Mouse (Mus musculus) layer of hippocampus, postnatal 10 days (tissue): Measurements from ENCODE around the gene Gm10142. TPM values are rescaled to one million over a fixed set of nuclear protein-coding genes. Genes with fewer than 3 reads are reported as not detected.
"Not testable (repeated sequence)": the region's sequence is repeated elsewhere in the genome, so short reads cannot be mapped to it uniquely, and the experiment has no call there.

ENCODE experiments used
- DNase-seq, 2 experiments: peaks; one replicate each; pipeline ENCODE4 v3.0.0; 2021; ENCODE audit warnings: low spot score in 2 of 2
- total RNA-seq, 2 experiments: library from RNA; stranded (reverse); gene quantifications; 2 replicates each; pipeline ENCODE4 v1.2.3; 2021

Gene Gm10142
- total RNA-seq, 2 experiments from 2014 or later, result not detected

DNA sequence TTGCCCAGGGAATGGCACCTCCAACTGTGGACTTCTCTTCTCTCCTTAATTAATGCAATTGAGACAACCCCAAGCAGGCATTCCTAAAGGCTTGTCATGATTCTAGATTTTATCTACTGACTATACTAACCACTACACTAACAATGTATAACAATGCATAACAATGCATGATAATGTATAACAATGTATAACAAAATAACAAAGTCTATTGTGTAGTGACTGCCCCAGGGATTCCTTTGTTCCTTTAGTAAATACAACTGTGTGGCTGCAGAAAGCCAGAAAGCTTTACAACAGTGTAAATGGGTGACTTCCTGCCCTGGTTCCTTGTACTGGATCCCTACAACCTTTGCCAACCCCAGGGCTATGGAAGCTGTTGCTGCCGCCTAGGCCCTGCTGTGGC is 20.3 kb downstream of the Gm10142 start:
- no peak for DNase-seq

DNA sequence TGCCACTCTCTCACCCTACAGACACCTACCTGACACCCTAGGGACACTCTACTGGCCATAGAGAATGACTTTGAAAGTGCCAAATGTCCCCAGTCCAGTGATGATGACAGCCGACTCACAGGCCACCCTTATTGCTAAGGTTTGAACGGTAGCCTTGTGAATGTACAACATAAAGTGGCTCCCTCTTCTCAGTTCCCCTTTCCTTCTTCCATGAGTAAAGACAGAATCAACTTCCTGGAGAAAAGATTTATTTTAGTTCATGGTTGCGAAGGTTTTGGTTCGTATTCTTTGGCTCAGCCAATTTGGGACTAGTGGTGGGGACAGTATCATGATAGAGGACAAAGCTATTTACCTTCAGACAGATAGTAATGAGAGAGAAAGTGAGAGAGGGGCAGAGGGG is 23.3 kb downstream of the Gm10142 start:
- no peak for DNase-seq

DNA sequence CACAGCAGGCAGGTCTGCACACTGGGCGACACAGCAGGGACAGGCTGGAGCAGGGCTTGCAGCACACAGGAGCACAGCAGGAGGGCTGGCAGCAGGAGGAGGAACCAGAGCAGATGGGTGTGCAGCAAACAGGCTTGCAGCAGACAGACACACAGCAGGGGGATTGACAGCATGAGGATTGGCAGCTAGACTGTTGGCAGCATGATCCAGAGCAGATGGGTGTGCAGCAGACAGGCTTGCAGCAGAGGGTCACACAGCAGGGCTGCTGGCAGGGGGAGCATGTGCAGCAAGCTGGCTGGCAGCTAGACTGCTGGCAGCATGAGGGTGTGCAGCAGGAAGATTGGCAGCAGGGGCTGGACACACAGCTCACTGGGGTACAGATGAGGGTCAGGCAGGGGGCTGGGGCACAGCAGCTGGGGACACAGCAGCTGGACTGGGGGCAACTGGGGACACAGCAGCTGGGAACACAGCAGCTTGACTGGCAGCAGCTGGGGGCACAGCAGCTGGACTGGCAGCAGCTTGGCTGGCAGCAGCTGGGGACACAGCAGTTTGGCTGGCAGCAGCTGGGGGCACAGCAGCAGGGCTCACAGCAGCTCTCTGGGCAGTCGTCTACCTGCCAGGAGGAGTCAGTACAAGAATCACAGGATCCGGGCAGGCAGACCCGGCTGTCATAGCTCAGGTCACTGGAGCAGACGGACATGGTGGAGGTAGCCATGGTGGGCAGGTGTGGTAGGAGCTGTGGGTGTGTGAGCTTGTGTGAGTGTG is 26.5 kb downstream of the Gm10142 start, which contains the start of gene Gm18596:
Gene Gm18596, minus strand, starts transcription at position 715 of the 765 bp plus-strand sequence.
- peak in 1 of 2 experiments; percentile 32 for DNase-seq

DNA sequence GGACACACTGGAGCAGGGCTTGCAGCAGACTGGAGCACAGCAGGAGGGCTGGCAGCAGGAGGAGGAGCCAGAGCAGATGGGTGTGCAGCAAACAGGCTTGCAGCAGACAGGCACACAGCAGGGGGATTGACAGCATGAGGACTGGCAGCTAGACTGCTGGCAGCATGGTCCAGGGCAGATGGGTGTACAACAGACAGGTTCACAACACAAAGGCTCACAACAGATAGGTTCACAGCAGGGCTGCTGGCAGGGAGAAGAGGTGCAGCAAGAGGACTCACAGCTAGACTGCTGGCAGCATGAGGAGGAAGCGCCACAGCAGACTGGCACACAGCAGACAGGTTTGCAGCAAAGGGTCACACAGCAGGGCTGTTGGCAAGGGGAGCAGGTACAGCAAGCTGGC is 35.1 kb downstream of the Gm10142 start:
- not testable (repeated sequence) for DNase-seq

DNA sequence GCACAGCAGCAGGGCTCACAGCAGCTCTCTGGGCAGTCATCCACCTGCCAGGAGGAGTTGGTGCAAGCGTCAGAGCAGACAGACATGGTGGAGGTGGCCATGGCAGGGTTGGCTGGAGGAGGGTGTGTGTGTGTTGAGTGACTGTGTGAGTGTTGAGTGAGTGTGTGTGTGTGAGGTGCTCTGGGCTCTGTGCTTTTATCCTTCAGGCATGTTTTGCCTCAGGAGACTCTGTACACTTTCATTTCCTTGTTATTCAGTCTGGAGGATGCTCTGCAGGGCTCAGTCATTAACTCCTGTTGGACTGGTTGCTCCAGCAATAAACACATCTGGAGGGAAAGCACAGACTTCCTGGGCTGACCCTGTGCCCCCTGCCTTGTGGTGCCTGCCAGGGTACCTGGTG is 35.6 kb downstream of the Gm10142 start, which contains the start of gene Gm9736:
Gene Gm9736, minus strand, starts transcription at position 101 of the 400 bp plus-strand sequence.
- DNase-seq, result not testable (repeated sequence)

DNA sequence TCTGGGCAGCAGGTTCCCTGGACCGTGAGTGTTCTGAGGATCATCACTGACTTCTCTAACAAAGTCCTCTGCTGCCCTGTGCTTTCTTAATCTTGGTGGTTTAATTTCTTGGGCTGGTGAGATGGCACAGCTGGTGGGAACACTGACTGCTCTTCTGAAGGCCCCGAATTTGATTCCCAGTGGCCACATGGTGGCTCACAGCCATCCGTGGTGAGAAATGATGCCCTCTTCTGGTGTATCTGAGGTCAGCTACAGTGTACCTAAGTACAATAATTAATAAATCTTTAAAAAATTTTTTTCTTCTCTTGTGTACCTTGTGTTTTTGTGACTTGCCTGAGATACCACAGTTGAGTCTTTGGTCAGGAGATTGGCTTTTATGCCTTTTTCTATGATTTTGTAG is 36.7 kb downstream of the Gm10142 start:
- not testable (repeated sequence) for DNase-seq

DNA sequence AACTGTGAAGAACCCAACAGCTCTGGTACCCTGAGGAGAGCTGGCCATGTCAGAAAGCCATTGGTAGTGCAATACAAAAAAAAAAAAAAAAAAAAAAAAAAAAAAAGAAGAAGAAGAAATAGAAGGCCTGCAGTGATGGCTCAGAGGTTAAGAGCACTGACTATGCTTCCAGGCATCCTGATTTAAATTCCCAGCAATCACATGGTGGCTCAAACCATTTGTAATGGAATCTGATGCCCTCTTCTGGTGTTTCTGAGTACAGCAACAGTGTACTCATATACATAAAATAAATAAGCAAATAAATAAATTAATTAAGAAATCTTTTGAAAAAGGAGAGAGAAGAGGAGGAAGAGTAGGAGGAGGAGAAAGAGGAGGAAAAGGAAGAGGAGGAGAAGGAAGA is 37.8 kb downstream of the Gm10142 start:
- no peak for DNase-seq

DNA sequence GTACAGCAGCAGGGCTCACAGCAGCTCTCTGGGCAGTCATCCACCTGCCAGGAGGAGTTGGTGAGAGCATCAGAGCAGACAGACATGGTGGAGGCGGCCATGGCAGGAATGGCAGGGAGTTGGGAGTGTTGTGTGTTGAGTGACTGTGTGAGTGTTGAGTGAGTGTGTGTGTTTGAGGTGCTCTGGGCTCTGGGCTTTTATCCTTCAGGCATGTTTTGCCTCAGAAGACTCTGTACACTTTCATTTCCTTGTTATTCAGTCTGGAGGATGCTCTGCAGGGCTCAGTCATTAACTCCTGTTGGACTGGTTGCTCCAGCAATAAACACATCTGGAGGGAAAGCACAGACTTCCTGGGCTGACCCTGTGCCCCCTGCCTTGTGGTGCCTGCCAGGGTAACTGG is 44.0 kb downstream of the Gm10142 start, which contains the start of gene Gm3233:
Gene Gm3233, minus strand, starts transcription at position 101 of the 400 bp plus-strand sequence.
- not testable (repeated sequence) for DNase-seq

Other genes with a start within 250 kb of the Gm10142 start
- 10 to 100 TPM; 36.5 to 39.7 TPM for gene Fam207a, start 200.0 kb upstream of the Gm10142 start, total RNA-seq
- gene Itgb2, start 185.6 kb upstream of the Gm10142 start, total RNA-seq, result 1 to 10 TPM; 3.5 to 3.8 TPM
- gene Pttg1ip, start 134.1 kb upstream of the Gm10142 start, total RNA-seq, result 10 to 100 TPM; 71.6 to 82.0 TPM
- 100 to 1,000 TPM; 129 to 156 TPM for gene Sumo3, start 109.7 kb upstream of the Gm10142 start, total RNA-seq
- gene Gm49325, start 109.6 kb upstream of the Gm10142 start, total RNA-seq, result 10 to 100 TPM; 17.9 to 34.8 TPM
- gene Ube2g2, start 93.5 kb upstream of the Gm10142 start, total RNA-seq, result 10 to 100 TPM; 46.6 to 54.3 TPM
- gene Tspear, start 29.2 kb upstream of the Gm10142 start, total RNA-seq, result not detected
- gene Gm19402, start 25.1 kb upstream of the Gm10142 start, total RNA-seq, result not detected
- not detected for gene Gm9508, start 18.6 kb upstream of the Gm10142 start, total RNA-seq
- not detected for gene Gm10272, start 9.2 kb upstream of the Gm10142 start, total RNA-seq
- not detected for gene Gm10024, start 4.3 kb upstream of the Gm10142 start, total RNA-seq
- gene Krtap12-1, start 4.8 kb downstream of the Gm10142 start, total RNA-seq, result not detected
- not detected for gene Gm10100, start 10.7 kb downstream of the Gm10142 start, total RNA-seq
- not detected for gene Gm18596, start 26.8 kb downstream of the Gm10142 start, total RNA-seq
- gene Gm9736, start 35.5 kb downstream of the Gm10142 start, total RNA-seq, result not detected
- not detected for gene Gm3233, start 43.9 kb downstream of the Gm10142 start, total RNA-seq
- gene Gm3238, start 55.5 kb downstream of the Gm10142 start, total RNA-seq, result not detected
- not detected for gene Gm7138, start 61.1 kb downstream of the Gm10142 start, total RNA-seq
- gene Gm3250, start 66.7 kb downstream of the Gm10142 start, total RNA-seq, result not detected
- not detected for gene Gm7137, start 72.4 kb downstream of the Gm10142 start, total RNA-seq
- not detected for gene Gm9639, start 79.3 kb downstream of the Gm10142 start, total RNA-seq
- gene Gm19668, start 83.3 kb downstream of the Gm10142 start, total RNA-seq, result not detected
- gene Gm9507, start 96.0 kb downstream of the Gm10142 start, total RNA-seq, result not detected
- gene Gm2696, start 98.9 kb downstream of the Gm10142 start, total RNA-seq, result not detected
- not detected for gene Krtap10-4, start 111.3 kb downstream of the Gm10142 start, total RNA-seq
- not detected for gene Krtap10-10, start 120.1 kb downstream of the Gm10142 start, total RNA-seq
- gene Gm36176, start 131.0 kb downstream of the Gm10142 start, total RNA-seq, result not detected
- gene Gm10318, start 137.1 kb downstream of the Gm10142 start, total RNA-seq, result not detected
- not detected for gene Gm3285, start 146.2 kb downstream of the Gm10142 start, total RNA-seq
- 10 to 100 TPM; 19.2 to 20.6 TPM for gene Lrrc3, start 186.7 kb downstream of the Gm10142 start, total RNA-seq